Mouse (Mus musculus) erythroblast, adult 5-6 weeks (primary cell): ENCODE results near the gene BC107364. TPM values are rescaled to one million over a fixed set of nuclear protein-coding genes. Genes with fewer than 3 reads are reported as not detected.
"Not testable (repeated sequence)": the region's sequence is repeated elsewhere in the genome, so short reads cannot be mapped to it uniquely, and the experiment has no call there.

ENCODE experiments used
- ATAC-seq: replicated peaks from 2 replicates; pipeline ENCODE4 v1.8.0; 2016; ENCODE audit warnings: moderate number of reproducible peaks, mild to moderate bottlenecking, moderate TSS enrichment, inconsistent platforms; ENCODE audit not compliant: poor library complexity, low FRiP score, severe bottlenecking
- total RNA-seq, 2 experiments: library from RNA; stranded (forward) in 1 of 2; stranded (reverse) in 1 of 2; fragments of 150-400 nt in 1 of 2; fragments of 200-764, 138-1000 nt in 1 of 2; gene quantifications; 2 replicates each; pipeline versions ENCODE4 v1.2.3 to v1.2.4; 2015 to 2017; ENCODE audit warnings: low replicate concordance in 2 of 2

Gene BC107364
- total RNA-seq (2015; ENCODE audit: low replicate concordance) (not detected in 2 replicates), total RNA-seq (2017; ENCODE audit: low replicate concordance) (not detected in 2 replicates)

- 0 out of 2 replicates have a peak, but pooled peaks have one; percentile 29 for ATAC-seq
Measured at GRCm38 (mm10) chr3:96452262-96452661, at the start of gene BC107364. TSS of gene BC107364 (minus strand) at chr3:96452306.

GRCm38 (mm10) chr3:96501391-96502115 is 49.4 kb upstream of the BC107364 start:
- ATAC-seq = peak; percentile 27

- ATAC-seq = peak; percentile 14
Measured at GRCm38 (mm10) chr3:96500691-96501265, 48.7 kb upstream of the BC107364 start.

GRCm38 (mm10) chr3:96500289-96500621 is 48.1 kb upstream of the BC107364 start:
- ATAC-seq = peak; percentile 33

- ATAC-seq = peak; percentile 51
Measured at GRCm38 (mm10) chr3:96499481-96500288, 47.6 kb upstream of the BC107364 start.

- ATAC-seq = no peak
Measured at GRCm38 (mm10) chr3:96498476-96499245, 46.6 kb upstream of the BC107364 start.

- ATAC-seq = peak; percentile 64
Measured at GRCm38 (mm10) chr3:96497451-96498028, 45.4 kb upstream of the BC107364 start.

GRCm38 (mm10) chr3:96496620-96497275 is 44.6 kb upstream of the BC107364 start:
- not testable (repeated sequence) for ATAC-seq

GRCm38 (mm10) chr3:96496216-96496615 is 44.1 kb upstream of the BC107364 start:
- no peak for ATAC-seq

GRCm38 (mm10) chr3:96495490-96496210 is 43.5 kb upstream of the BC107364 start:
- no peak for ATAC-seq

- no peak for ATAC-seq
Measured at GRCm38 (mm10) chr3:96494912-96495311, 42.8 kb upstream of the BC107364 start.

GRCm38 (mm10) chr3:96494456-96494855 is 42.4 kb upstream of the BC107364 start:
- ATAC-seq = not testable (repeated sequence)

GRCm38 (mm10) chr3:96489636-96490035 is 37.5 kb upstream of the BC107364 start:
- not testable (repeated sequence) for ATAC-seq

- ATAC-seq = peak; percentile 57
Measured at GRCm38 (mm10) chr3:96488907-96489629, 37.0 kb upstream of the BC107364 start.

- ATAC-seq = peak; percentile 80
Measured at GRCm38 (mm10) chr3:96488290-96488906, 36.3 kb upstream of the BC107364 start.

GRCm38 (mm10) chr3:96487596-96488289 is 35.6 kb upstream of the BC107364 start:
- ATAC-seq = no peak
